Mouse (Mus musculus): ENCODE measurements around the gene Rasgrp4. TPM values are rescaled to one million over a fixed set of nuclear protein-coding genes. Genes with fewer than 3 reads are reported as not detected.

Gene Rasgrp4
- total RNA-seq, 2 experiments from 2014 or later: 1.1 to 1.7 TPM

DNA sequence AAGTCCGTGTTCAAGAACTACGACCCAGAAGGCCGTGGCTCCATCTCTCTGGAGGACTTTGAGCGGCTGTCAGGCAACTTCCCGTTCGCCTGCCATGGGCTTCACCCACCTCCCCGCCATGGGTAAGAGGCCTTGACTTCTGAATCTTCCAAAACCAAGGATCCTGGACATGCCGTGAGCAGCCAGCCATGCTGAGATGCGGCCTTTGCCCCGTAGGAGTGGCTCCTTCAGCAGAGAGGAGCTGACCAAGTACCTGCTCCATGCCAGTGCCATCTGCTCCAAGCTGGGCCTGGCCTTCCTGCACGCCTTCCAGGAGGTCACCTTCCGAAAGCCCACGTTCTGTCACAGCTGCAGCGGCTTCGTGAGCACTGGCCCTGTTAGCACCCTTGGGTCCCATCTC lies 14.1 kb downstream of the Rasgrp4 start:
- no peak for DNase-seq

DNA sequence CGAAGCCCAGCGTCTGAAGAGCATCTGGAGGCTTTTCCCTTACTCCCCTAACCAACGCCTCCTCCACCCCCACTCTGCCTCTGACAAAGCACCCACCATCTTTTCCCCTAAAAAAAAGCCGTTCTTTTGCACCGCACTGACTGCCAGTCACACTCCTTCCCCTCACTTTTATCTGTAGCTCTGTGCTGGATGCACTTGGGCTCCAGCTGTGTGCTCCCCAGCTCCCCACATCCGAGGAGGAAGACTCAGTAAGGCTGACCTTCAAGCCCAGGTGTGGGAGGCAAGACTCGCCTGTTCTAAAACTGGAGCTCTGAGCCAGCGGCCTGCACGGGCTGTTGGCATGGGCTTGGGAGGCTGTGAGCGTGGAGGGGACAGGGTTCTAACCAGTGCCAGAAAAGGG lies 16.8 kb downstream of the Rasgrp4 start:
- DNase-seq: no peak

DNA sequence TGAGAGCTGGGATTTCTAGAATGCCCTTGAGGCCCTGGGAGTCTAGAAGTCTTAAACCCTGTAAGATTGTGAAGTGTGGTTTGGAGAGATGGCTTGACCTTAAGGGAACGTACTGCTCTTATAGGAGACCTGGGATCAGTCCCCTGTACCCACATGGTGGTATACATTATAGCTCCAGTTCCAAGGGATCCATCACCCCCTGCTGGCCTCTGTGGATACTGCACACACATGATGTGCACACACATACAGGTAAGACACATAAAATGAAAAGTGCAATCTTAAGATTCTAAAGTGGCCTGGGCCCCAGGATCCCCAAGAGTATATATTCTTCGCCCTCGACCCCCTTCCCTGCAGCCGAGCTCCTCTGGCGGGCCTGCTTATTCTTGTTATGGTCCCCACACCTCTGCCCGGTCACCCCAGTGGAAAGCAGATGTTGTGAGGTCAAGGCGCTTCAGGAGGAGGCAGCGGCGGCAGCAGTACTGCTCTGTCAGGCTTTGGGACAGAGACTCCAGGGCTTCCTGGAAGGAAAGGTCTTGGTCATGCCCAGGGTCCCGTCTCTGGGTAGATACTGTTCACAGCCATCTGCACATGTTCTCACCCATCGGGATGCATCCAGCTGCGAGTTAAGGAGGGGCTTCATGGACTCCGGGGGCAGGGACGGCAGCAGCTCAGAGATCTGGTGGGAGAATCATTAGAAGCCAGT lies 19.5 kb downstream of the Rasgrp4 start:
- DNase-seq: no peak

DNA sequence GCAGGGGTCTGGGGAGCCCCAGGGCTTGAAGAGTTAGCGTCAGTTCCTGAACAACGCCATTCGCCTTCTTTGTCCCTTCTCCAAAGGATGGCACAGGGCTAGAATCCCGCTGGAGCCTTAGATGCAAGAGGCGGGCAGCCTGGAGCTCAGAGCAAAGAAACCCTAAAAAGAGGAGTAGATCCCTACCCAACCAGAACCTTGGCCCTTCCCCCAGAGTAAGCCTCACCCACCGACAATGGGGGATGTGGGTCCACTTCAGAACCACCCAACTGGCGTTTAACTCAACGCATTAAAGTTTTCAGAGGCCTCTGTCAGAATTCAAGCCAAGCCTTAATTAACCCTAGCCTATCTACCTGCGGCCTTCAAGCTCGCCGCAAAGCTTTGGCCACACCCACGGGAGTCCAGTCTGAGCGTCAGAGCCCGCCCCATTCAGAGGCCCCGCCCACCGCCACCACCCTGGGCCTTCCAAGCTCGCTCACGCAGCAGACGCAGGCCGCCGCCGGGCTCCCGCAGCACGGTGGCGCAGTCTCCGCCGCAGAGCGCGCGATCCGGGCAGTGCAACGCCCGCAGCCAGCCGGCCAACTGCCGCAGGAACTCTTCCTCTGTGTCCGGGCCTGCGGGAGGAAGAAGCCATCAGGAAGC lies 20.7 kb downstream of the Rasgrp4 start:
- DNase-seq: peak; percentile 87 to 88

DNA sequence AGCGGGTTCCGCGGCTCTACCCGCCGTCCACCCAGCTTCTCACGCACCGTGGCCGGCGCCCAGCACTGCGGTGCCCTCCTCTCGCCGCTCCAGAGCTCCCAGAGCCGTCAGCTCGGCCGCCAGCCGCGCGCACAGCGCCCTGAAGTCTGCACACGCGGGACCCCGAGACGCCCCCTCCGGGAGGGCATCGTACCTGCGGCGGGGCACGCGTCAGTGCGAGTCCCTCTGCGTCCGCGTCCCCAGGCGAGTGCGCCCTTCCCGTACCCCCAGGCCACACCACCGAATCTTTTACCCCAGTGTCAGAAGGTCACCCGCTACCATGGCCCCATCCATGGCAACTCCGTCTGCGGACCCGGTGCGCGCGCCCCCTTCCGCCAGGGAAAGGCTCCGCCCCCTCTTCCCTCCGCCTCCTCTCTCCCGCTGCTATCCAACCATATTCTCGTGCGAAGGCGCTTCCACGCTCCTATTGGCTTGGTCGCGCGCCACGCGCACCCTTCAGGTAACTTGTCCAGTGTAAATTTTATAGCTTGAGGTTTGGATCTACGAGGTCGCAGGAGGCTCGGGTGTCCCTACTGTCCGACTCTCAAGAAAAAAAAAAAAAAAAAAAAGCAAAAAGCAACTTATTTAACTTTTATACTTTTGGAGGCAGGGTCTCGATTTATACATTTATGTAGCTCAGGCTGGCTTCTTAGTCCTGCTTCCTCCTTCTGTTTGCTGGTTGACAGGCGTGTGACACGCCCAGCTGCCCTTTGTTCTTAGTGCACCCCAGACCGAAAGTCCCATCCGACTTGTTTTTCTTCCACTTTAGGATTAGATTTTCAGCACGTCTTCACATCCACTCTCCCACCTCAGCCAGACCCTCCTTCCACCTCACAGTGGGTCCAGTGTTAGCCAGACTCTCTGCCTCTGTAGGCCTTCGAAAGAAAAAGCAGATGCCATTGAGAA lies 21.5 kb downstream of the Rasgrp4 start, which contains the start of gene Fam98c:
Gene Fam98c (minus strand): TSS at position 397 of the 945 bp plus-strand sequence.
- DNase-seq: peak; percentile 80 to 86

DNA sequence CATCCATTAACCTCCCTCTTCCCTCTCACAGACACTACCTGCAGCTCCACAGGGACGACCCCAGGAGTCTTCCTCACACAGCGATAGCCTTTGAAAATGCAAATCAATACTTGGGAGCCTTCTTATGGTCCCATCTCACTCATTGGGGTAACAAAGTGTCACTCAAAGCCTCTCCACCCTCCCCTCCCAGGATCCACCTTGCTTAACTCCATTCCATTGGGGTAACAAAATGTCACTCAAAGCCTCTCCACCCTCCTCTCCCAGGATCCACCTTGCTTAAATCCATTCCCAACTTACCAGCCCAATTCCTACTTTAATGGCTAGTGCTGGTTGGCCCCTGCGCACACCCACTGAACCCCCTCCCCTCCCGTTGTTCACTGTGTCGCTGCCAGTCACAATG lies 23.6 kb downstream of the Rasgrp4 start:
- no peak for DNase-seq

DNA sequence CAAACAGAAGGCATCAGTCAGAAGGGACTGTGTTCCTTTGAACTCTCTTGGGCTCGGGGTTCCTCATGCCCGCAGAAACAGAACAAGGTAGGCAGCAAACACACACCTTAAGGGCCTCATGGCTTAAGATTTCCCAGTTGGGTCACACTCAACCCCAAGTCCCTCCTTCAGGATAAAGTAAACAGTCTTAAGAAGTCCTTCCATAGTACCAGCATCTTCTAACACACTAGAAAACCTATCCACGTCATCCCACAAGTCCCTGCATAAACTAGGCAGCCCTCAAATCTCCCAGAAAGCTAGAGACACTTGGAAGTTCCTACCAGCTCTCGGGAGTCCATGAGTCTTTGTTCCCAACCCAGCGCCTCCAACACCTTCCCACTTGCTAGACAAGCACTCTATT lies 27.6 kb downstream of the Rasgrp4 start:
- DNase-seq: no peak

DNA sequence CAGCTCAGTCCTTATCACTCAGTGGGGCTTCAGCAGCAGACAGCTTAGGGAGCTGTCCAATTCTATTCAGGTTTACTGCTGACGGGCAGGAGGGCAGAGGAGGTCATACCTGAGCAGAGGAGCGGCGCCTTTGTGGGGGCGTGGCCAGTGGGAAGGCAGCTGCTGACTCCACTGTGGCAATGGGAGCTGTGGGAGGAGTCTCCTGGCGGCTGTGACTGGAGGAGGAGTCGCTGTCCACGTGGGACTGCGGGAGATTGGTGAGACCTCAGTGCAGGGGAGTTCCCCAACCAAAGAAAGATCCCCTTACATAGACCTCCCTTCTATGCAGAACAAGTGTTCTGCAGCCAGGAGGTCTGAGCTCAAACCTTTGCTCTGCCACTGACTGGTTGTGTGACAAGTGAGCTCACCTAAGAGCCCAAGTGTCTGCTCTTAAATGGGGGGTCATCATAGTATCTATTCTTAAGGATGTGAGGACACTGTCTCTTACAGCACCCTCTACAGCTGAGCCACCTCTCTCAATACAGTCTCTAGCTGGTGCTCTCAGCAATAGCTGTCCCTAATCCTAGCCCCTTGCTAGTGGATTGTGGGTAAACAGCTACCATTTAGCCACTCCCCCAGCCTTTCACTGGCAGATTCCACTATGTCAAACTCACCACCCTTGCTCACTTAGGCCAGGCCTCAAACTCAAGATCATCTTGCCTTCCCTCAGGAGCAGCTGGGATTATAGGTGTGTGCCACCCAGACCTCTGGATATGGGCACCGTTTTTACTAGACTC lies 28.3 kb downstream of the Rasgrp4 start:
- no peak for DNase-seq

DNA sequence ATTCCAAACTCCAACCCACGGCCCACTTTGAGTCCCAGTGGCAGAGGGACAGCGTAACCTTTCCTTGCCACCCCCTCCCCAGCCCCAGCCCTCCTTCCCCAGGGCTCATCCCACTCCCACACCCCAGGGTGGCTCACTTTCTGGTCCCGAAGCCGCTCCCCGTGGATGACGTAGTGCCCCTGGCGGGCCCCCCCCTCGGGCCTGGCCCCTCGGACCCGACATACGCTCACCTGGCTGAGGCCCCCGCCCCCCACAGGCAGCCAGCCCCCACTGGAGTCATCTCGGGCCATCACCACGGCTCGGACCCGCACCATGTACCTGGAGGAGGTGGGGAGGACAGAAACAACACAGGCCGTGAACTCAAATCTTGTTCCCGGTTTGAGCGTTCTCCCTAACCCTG lies 33.0 kb downstream of the Rasgrp4 start:
- no peak for DNase-seq

DNA sequence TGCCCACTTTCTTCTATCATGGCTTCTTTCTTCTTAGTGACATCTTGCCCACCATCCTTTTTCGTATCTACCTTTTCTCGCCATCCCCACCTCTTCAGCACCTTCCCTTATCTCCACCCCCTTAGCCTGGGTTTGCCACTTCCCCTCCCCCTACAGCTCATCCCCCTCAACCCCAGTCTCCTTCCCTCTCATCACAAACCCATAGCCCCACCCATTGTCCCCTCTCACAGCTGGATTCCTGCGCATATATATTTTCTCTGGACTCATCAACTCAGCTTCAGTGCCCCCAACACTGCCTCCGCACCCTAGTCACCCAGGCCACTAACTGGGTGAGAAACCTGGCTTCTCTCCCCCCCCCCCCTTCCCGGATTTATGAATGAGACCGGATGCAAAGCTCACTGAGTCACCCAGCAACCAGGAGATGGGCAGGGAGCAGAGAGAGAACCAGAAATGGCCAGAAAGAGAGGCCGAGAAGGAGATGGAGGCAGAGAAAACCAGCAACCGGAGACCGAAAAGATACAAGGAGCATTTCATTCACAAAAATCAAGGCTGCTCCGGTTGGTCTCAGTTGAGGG lies 33.6 kb downstream of the Rasgrp4 start:
- no peak for DNase-seq

DNA sequence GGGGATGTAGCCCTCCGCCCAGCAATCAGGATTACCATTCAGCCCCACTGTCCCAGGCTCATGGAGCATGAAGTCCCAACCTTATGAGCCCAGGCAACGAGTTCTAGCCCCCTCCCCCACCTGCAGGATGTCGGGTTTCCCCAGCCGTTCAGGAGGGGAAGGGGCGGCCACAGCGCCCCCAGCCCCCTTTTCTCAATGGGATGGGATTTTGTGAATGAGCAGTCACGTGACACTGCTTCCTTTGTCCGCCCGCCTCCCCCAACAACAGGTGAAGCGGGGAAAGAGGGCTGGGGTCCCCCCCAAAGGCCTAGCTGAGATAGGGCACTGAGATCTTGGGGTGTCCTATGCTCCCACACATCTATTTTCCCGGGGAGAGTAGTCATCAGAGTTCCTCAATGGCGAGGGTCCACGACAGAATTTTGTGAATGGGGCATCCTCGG lies 34.2 kb downstream of the Rasgrp4 start:
- peak in 1 of 2 experiments; percentile 33 for DNase-seq

DNA sequence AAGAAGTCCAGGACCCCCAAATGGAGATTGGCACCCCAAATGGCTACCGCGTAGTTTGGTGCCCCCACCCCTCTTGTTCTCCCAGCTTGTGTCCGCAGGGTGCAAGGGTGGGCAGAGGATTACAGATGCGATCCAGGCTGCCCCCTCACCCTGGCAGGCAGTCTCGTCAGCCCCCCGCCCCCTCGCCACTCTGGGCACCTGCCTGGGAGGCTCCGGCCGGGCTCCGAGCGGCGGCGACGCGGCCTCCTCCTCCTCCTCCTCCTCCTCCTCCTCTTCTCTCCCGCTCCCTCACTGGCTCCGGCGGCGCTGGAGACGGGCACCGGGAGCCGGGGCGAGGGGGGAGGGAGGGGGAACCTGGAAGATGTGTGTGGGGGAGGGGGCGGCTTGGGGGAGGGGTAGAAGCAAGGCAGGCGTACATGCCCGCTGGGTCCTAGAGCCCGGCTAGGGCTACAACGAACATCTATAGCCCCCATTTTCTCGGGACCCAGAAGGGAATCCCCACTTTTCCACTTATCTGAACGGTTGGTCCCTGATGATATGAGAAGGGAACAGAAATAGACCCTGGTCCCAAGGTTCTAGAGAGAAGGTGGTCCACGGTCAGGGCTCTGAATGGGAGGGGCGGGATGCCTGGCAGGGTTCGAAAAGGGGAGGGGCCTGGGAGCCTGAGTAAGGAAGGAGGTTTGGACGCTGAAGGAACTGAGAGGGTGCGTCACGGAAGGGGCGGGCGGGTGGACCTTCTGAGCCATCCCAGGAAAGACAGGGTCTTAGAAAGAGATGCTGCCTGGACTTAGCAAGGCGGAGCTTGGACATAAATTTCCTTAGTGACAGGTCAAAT lies 34.8 kb downstream of the Rasgrp4 start:
- peak; percentile 80 to 81 for DNase-seq

DNA sequence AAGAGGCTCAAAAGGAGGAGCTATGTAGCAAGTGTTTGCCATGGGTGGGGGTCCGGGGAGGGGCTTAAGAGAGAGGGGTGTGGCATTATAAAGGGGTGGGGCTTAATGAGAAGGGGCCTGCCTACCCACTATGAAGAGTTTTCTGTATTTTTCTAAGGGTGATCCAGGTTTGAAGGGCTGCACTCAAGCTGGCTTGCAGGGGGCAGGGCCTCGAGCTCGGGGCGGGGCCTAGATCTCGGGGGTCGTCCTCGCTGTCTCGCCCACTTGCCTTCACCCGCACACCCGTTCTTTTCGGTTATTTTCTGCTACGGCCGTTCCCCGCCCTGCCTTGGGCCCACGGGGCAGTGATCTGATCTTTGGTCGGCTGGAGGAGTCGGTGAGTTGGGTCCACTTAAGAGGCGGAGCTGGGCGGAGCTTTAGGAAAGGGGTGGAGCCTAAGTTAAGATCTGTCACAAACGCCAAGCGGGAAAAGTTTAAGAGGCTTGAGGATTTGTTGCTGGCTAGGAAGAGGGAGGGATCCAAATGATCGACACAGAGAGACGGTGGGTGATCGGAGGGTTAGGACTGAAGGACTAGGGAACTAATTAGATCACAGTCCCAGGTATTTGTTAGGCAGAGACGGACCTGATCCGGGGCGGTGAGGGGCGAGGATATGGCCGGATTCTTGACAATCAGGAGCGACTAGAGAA lies 35.6 kb downstream of the Rasgrp4 start, which contains the start of the genes Ggn and Spred3:
Gene Ggn (plus strand): TSS at position 145 of the 689 bp plus-strand sequence.
Gene Spred3 (minus strand): TSS at position 346 of the 689 bp plus-strand sequence.
- DNase-seq: peak; percentile 44 to 52

DNA sequence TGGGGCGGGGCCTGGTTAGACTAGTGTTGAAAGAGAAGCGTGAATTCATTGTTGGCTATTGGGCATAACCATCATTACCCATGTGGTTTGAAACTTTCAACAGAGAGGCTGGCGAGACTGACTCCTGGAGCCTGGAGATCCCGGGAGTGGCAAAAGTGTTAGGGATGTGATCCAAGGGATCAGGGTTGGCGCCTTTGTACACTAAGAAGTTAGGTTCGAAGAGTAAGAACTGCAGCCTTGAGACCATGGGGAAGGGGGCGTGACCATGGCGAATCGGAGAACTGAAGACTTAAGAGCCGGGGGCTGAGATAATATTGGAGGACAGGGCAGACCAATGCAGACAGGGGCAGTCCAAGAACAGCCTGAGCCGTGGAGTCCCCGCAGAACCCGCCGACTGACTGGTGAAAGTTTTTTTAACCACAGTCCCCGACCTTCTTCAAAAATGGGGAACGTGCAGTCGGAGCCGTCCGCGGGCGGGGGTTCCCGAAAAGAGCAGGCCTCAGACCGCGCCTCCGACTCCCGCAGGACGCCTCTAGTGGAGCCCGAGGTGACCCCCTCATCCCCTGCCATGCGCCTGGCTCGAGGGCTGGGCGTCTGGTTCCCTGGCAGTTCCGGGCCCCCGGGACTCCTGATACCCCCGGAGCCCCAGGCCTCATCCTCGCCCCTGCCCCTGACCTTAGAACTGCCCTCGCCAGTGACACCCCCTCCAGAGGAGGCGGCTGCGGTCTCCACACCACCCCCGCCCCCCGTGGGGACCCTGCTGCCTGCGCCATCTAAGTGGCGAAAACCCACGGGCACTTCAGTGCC lies 36.3 kb downstream of the Rasgrp4 start:
- no peak for DNase-seq

DNA sequence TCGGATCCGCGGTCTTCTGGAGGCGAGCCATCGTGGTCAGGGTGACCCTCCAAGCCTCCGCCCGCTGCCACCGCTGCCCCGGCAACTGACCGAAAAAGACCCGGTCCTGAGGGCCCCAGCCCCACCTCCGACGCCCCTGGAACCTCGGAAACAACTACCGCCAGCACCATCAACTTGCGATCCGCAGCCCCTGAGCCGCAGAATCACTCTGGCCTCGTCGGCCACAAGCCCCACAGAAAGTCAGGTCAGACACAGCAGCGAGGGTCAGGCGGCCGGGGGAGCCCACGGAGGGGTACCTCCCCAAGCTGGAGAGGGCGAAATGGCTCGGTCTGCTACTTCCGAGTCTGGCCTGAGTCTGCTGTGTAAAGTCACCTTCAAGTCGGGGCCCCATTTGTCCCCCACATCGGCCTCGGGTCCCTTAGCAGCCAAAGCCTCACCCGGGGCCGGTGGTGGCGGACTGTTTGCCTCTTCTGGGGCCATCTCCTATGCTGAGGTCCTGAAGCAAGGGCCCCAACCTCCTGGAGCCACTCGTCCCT lies 37.0 kb downstream of the Rasgrp4 start:
- no peak for DNase-seq

DNA sequence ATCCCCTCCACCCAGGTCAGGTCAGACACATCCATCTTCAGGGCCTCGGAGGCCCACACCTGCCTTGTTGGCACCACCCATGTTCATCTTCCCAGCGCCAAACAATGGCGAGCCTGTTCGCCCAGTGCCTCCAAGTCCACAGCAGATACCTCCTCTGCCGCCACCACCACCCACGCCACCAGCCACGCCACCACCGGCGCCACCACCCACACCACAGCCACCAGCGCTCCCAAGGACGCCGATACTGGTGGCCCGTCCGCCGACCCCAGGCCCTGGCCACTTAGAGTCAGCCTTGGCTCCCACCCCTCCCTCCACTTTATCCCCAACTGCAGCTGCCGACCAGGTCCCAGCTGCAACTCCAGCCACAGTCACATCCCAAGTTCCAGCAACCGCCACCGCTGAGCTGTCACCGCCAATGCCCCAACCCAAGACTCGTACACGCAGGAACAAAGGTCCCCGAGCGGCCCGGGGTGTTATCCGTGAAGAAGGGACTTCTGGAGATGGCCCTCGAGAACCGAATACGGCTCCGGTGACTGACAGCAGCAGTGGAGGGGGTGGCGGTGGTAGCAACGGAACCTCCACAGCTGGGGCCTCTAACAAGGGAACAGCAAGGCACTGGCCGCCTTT lies 37.9 kb downstream of the Rasgrp4 start:
- no peak for DNase-seq

DNA sequence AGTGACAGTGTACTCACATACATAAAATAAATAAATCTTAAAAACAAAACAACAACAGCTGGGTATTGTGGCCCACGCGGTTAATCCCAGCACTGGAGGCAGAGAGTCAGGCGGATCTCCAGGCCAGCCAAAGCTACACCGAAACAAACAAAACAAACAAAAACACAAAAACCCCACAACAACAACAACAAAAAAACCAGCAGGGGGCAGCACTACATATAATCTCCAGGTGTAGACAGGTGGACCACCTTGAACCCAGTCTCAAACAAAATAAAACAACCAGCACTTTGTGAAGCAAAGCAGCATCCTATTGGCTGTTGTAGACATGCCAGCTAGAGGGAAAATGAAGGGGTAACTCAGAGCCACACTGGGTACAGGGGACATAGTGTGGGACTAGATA lies 43.5 kb downstream of the Rasgrp4 start:
- DNase-seq: no peak

DNA sequence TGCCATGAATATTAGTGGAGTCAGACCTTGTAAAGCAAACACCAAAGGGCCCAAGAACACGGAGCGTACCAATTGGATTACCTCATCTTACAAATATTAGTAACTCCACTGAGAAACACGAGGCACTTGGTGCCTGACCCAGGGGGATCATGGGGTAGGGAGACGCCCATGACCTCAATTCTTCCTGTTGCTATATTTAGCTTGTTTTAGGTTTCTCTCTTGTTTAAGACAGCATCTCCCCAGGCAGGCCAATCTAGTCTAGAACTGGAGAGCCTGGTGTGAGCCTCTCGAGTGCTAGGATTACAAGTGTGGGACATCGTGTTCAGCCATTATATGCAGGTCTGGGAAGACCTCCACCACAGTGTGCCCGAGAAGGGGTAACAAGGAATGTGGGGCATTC lies 44.7 kb downstream of the Rasgrp4 start:
- DNase-seq: no peak
